Mouse (Mus musculus) stomach, embryonic 14.5 days (tissue): Measurements from ENCODE around the gene Ddx25. TPM values are rescaled to one million over a fixed set of nuclear protein-coding genes. Genes with fewer than 3 reads are reported as not detected.

ENCODE experiments used
- ATAC-seq: fragments of 200-750 bp; cut with Nextera tagmentation; 2 replicates; pipeline ENCODE4 v1.8.0; 2017; ENCODE audit warnings: low read depth, moderate TSS enrichment; ENCODE audit not compliant: insufficient number of reproducible peaks, insufficient read depth, low FRiP score
- H3K27ac ChIP-seq: fragments of 300-500 bp; sonication (generic); 2 replicates; pipeline ENCODE4 v1.5.1; 2014; ENCODE audit warnings: mild to moderate bottlenecking, low read length, moderate library complexity, mixed read lengths
- H3K27me3 ChIP-seq: fragments of 300-500 bp; sonication (generic); 2 replicates; pipeline ENCODE4 v1.6.1; 2014; ENCODE audit warnings: low read length, control low read depth, mixed read lengths; ENCODE audit not compliant: control insufficient read depth, insufficient read depth
- H3K36me3 ChIP-seq: fragments of 300-500 bp; sonication (generic); 2 replicates; pipeline ENCODE4 v1.6.1; 2014; ENCODE audit warnings: mild to moderate bottlenecking, control low read depth, low read length, moderate library complexity, mixed read lengths; ENCODE audit not compliant: control insufficient read depth, insufficient read depth
- H3K4me1 ChIP-seq: fragments of 300-500 bp; sonication (generic); 2 replicates; pipeline ENCODE4 v1.6.1; 2014; ENCODE audit warnings: low read length, control low read depth, mixed read lengths; ENCODE audit not compliant: control insufficient read depth, insufficient read depth
- H3K4me2 ChIP-seq: fragments of 300-500 bp; sonication (generic); replicated peaks from 2 replicates; pipeline ENCODE4 v1.6.1; 2014; ENCODE audit warnings: low read depth, low read length, control low read depth
- H3K4me3 ChIP-seq: fragments of 300-500 bp; sonication (generic); 2 replicates; pipeline ENCODE4 v1.5.1; 2014; ENCODE audit warnings: low read depth, low read length, control low read depth
- H3K9ac ChIP-seq: fragments of 300-500 bp; sonication (generic); replicated peaks from 2 replicates; pipeline ENCODE4 v1.6.1; 2014; ENCODE audit warnings: low read depth, mild to moderate bottlenecking, control low read depth, low read length, moderate library complexity, mixed read lengths
- H3K9me3 ChIP-seq: fragments of 300-500 bp; sonication (generic); 2 replicates; pipeline ENCODE4 v1.6.1; 2016; ENCODE audit warnings: low read depth, low read length, control low read depth; ENCODE audit not compliant: control insufficient read depth
- WGBS: fragments of 180-500 bp; shearing (Covaris S2); extraction: QIAGEN DNeasy Blood & Tissue Kit; methylation state at CpG from one replicate; pipeline ENCODE4 v1.1.7; 2014; 5-methylcytosine and 5-hydroxymethylcytosine counted together
- polyA plus RNA-seq: library from polyadenylated mRNA; unstranded; fragments of >200 nt; fragmentation: Nextera tagmentation; extraction: Ambion mirVana; gene quantifications from 2 replicates; pipeline ENCODE4 v1.2.1, GENCODE M21; 2014

Ddx25 gene
- polyA plus RNA-seq, 1 experiment from 2014 or later: 2.8 TPM

- H3K4me1 ChIP-seq: no peaks in the 10 kb centered on the region
- H3K9me3 ChIP-seq: no peaks in the 10 kb centered on the region
- H3K27ac ChIP-seq: no peak overlapping the region
- H3K27me3 ChIP-seq: no peaks in the 10 kb centered on the region
- H3K4me2 ChIP-seq: no peak overlapping the region
- ATAC-seq: no peak
- H3K36me3 ChIP-seq: peaks cover 2% of the 10 kb centered on the region; the same call in 1 of the 2 replicates
- WGBS: 75% methylated on average over 3 of the region's 3 CpGs
- no peak overlapping the region for H3K9ac ChIP-seq
- no peak overlapping the region for H3K4me3 ChIP-seq
Measured at GRCm38 (mm10) chr9:35495471-35495870, 62.9 kb downstream of the Ddx25 start.

- no peak overlapping the region for H3K4me2 ChIP-seq
- peaks cover 2% of the 10 kb centered on the region; the same call in 1 of the 2 replicates for H3K36me3 ChIP-seq
- H3K27ac ChIP-seq: no peak overlapping the region
- H3K27me3 ChIP-seq: no peaks in the 10 kb centered on the region
- WGBS: 55% methylated on average over 4 of the region's 4 CpGs
- ATAC-seq: no peak
- H3K4me3 ChIP-seq: no peak overlapping the region
- no peaks in the 10 kb centered on the region for H3K9me3 ChIP-seq
- H3K4me1 ChIP-seq: no peaks in the 10 kb centered on the region
- no peak overlapping the region for H3K9ac ChIP-seq
Measured at GRCm38 (mm10) chr9:35494937-35495336, 63.4 kb downstream of the Ddx25 start.

- no peak overlapping the region for H3K9ac ChIP-seq
- H3K4me2 ChIP-seq: no peak overlapping the region
- H3K36me3 ChIP-seq: peaks cover 6% of the 10 kb centered on the region; the same call in 1 of the 2 replicates
- no peaks in the 10 kb centered on the region for H3K9me3 ChIP-seq
- no peaks in the 10 kb centered on the region for H3K27me3 ChIP-seq
- 50% methylated on average over 4 of the region's 4 CpGs for WGBS
- peak overlapping the region; percentile 4; the same call in 1 of the 2 replicates for H3K27ac ChIP-seq
- H3K4me3 ChIP-seq: no peak overlapping the region
- H3K4me1 ChIP-seq: no peaks in the 10 kb centered on the region
- ATAC-seq: 0 out of 2 replicates have a peak, but pooled peaks have one; percentile 18
Measured at GRCm38 (mm10) chr9:35493733-35494092, 64.6 kb downstream of the Ddx25 start.

GRCm38 (mm10) chr9:35493033-35493732 is 65.1 kb downstream of the Ddx25 start:
- H3K36me3 ChIP-seq: peaks cover 6% of the 10 kb centered on the region; the same call in 1 of the 2 replicates
- no peaks in the 10 kb centered on the region for H3K4me1 ChIP-seq
- no peak overlapping the region for H3K9ac ChIP-seq
- no peaks in the 10 kb centered on the region for H3K27me3 ChIP-seq
- 61% methylated on average over 7 of the region's 7 CpGs for WGBS
- no peak overlapping the region for H3K4me3 ChIP-seq
- H3K9me3 ChIP-seq: no peaks in the 10 kb centered on the region
- no peak overlapping the region for H3K4me2 ChIP-seq
- peak; percentile 78; the same call in 1 of the 2 replicates for ATAC-seq
- H3K27ac ChIP-seq: no peak overlapping the region

GRCm38 (mm10) chr9:35491109-35491866 is 67.0 kb downstream of the Ddx25 start:
- 82% methylated on average over 11 of the region's 11 CpGs for WGBS
- ATAC-seq: no peak
- H3K36me3 ChIP-seq: peaks cover 15% of the 10 kb centered on the region; the same call in 1 of the 2 replicates
- no peaks in the 10 kb centered on the region for H3K9me3 ChIP-seq
- H3K4me1 ChIP-seq: no peaks in the 10 kb centered on the region
- no peaks in the 10 kb centered on the region for H3K27me3 ChIP-seq
- no peak overlapping the region for H3K4me3 ChIP-seq
- H3K9ac ChIP-seq: no peak overlapping the region
- H3K4me2 ChIP-seq: no peak overlapping the region
- no peak overlapping the region for H3K27ac ChIP-seq

- 84% methylated on average over 4 of the region's 4 CpGs for WGBS
- no peak for ATAC-seq
- Histone ChIP-seq H3K27ac (no peak overlapping the region), H3K9ac (no peak overlapping the region), H3K36me3 (peaks cover 26% of the 10 kb centered on the region; the same call in 1 of the 2 replicates), H3K4me2 (no peak overlapping the region), H3K4me3 (no peak overlapping the region), H3K9me3 (no peaks in the 10 kb centered on the region), H3K4me1 (no peaks in the 10 kb centered on the region), H3K27me3 (no peaks in the 10 kb centered on the region)
Measured at GRCm38 (mm10) chr9:35488496-35488895, 69.8 kb downstream of the Ddx25 start.

Other genes starting within 250 kb of the Ddx25 start
- gene Cdon, start 137.4 kb downstream of the Ddx25 start, polyA plus RNA-seq: 12.7 and 13.8 TPM in 2 replicates
- not detected in 2 replicates for gene Gm1113, start 40.3 kb downstream of the Ddx25 start, polyA plus RNA-seq
- 22.1 and 23.9 TPM in 2 replicates for gene Pus3, start 67 bp upstream of the Ddx25 start, polyA plus RNA-seq
- 0.51 and 0.69 TPM in 2 replicates for gene Pate2, start 11.8 kb upstream of the Ddx25 start, polyA plus RNA-seq
- gene Hyls1, start 11.9 kb upstream of the Ddx25 start, polyA plus RNA-seq: 15.1 and 17.4 TPM in 2 replicates
- gene Pate4, start 53.4 kb upstream of the Ddx25 start, polyA plus RNA-seq: not detected in 2 replicates
- gene Pate3, start 89.7 kb upstream of the Ddx25 start, polyA plus RNA-seq: not detected in 2 replicates
- gene Pate1, start 128.9 kb upstream of the Ddx25 start, polyA plus RNA-seq: not detected in 2 replicates
- not detected in 2 replicates for gene Gm17677, start 182.5 kb upstream of the Ddx25 start, polyA plus RNA-seq
- gene Gm17727, start 219.6 kb upstream of the Ddx25 start, polyA plus RNA-seq: not detected in 2 replicates
- gene Gm27235, start 231.6 kb upstream of the Ddx25 start, polyA plus RNA-seq: not detected in 2 replicates
- gene D730048I06Rik, start 231.6 kb upstream of the Ddx25 start, polyA plus RNA-seq: not detected in 2 replicates